Mouse (Mus musculus): ENCODE measurements around the gene Thpo.

The Thpo gene

DNA sequence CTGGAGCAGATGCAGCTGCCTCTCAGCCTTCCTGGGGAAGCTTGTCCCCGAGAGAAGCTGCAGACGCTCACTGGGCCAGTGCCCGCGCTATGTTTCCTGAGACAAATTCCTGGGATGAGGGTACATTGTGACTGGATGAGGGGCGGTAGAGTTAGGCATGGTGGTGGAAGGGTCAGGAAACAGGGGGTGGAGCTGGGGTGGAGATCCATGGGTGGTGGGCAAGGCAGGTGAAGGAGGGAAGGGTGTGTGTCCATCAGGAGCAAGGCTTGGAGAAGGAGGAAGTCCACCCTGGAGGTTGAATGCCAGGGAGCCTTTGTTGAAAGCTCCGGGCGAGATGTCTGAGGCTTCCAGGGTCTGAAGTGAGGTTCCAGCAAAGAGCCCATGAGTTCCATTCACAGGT is 9.0 kb downstream of the Thpo start:
- no peak for DNase-seq (ENCODE audit: low read depth, low spot score)

DNA sequence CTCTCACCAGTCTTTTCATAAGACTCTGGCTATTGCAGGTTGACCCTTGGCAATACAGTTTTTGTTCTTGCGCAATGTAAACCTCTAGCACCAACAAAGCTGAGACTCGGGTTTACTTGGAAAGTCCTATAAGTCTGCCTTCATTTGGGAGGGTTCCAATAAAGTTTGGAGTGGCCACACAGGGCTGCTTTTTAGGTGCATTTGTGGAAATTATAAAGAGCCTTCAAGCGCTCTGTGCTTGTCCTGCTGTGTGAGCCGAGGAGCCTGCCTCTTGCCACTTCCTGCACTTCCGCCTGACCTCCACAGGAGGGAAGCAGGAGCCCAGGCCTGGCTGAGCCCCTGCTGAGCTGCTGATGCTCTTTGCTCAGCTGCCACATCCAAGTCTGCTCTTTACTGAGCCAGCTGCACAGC is 10.0 kb downstream of the Thpo start:
- DNase-seq (ENCODE audit: low read depth, low spot score) = peak; percentile 84

DNA sequence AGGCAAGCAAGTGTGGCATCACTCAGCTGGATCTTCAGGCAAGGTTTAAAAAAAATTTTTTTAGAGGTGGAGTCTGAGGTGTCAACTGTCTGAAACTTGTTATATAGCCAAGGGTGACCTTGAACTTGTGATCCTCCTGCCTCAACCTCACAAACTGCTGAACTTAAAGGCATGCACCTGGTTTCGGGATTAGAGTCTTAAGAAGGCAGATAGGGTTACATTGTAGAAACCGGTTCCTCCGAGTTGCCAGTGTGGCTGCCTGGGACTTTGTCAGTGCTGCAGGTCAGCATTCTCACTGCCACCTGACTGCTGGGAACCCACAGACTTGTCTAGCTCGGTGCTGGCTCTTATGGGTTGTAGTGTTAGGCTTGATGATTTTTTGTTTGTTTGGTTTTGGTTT is 11.1 kb downstream of the Thpo start:
- DNase-seq (ENCODE audit: low read depth, low spot score) = no peak

DNA sequence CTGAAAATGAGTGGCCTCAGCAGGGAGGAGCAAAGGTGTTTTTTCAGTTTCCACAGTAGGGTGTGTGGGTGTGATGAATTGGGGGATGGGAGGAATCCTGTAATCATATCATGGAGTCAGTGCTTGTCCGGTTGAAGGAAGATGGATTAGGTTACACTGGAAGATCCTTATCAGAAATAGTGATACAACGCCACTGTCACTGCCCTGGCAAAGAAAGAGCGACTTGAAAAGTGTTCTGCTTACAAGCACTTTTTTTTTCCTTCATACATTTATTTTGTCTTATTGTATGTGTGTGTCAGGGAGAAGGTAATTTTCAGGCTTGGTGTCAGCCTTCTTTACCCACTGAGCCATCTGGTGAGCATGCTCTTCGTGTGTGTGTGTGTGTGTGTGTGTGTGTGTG is 11.6 kb downstream of the Thpo start:
- no peak for DNase-seq (ENCODE audit: low read depth, low spot score)

DNA sequence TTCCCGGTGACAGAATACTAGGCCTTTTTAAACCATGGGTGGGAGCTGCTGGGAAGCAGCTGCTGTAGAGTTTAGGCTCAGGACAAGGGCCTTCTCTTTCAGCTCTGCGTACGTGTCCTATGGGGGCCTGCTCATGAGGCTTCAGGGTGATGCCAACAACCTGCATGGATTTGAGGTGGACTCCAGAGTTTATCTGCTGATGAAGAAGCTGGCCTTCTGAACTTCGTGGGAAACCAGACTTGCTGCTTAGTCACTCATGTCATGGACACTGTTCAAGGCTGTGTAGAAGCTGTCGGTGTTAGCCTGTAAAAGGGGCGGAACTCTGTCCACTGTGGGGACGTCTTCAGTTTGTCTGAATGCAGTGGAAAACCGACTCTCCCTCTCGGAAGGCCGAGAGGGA is 12.5 kb downstream of the Thpo start:
- no peak for DNase-seq (ENCODE audit: low read depth, low spot score)

DNA sequence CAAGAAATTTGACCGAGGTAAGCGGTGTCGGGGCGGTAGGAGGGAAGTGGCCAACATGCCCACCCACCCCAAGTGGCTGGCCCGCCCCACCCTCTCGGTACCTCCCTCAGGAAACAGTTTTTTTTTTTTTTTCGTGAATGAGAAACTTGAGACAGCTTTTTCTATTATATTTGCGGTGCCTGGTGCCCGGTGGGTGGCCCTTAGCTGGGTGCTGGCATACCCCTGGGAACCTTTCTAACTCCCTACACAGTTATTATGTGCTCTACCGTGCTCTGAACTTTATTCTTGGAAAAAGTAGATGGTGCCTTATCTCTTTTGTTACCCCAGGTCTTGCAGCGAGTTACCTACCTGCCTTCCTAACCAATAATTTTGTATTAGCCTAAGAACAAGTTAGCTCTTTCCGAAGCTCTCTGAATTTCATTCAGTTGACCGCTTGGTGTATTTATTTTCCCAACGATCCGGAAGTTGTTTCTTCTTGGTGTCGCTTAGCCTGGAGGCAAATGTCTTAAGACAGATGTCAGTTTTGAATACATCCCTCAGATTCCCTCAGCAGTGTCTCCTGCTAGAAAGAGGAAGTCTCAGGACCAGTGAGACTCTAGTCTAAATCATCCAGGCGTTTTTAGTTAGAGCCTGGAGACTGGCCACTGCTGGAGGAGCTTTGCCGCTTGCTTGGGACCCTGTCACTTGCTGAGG is 16.2 kb downstream of the Thpo start:
- peak; percentile 61 for DNase-seq (ENCODE audit: low read depth, low spot score)

DNA sequence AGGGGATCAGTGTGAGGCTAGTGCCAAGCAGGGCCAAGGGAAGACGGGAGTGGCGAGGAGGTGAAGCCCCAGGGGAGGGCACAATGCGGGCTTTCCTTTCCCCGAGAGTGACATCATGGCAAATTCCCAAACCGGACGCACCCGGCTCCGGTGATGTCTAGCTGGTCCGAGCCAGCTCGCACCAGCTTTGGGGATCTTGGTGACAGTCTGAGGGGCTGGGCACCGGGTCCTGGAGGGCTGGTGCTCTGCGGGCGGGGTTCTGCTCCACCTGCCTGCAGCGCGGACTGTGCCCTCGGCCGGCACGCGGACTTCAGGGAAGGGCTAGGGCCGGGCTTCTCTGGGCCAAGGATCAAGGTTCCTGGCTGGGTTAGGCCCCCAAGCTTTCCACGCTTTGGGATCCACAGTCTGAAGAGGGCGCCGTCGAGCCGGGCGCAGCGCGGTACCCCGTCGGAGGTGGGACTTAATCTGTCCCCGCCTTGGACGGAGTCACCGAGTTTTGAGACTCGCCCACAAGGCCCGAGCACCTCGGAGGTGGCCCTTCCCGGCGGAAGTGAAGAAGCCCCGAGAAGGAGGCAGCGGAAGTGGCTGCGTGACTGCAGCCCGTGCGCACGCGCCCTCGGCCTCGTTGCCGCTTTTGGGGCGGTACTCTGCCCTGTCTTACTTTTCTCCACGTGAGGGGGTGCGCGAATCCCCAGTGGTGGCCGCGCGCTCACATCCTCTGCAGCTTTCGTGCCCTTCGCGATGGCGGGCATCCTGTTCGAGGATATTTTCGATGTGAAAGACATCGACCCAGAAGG is 16.9 kb downstream of the Thpo start, which contains the start of the genes Polr2h and Clcn2:
TSS of gene Polr2h (plus strand) at position 485 of the 797 bp plus-strand sequence.
TSS of gene Clcn2 (minus strand) at position 566 of the 797 bp plus-strand sequence.
- DNase-seq (ENCODE audit: low read depth, low spot score) = peak; percentile 99

DNA sequence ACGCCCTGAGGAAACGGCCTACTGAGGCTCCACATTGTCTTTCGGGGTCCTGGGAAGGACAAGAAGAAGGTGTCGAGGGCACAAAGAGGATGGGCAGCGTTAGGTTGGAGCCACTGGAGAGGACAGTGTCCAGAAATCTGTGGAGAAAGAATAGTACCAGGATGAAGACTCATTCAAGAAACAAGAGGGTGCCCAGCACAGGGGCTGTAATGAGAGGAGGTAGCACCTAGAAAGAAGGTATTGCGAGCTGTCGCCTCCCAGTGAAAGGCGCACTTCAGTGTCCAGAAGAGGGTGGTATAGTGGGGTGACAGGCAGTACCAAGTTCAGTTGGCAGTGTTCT is 17.5 kb downstream of the Thpo start:
- DNase-seq (ENCODE audit: low read depth, low spot score) = no peak

DNA sequence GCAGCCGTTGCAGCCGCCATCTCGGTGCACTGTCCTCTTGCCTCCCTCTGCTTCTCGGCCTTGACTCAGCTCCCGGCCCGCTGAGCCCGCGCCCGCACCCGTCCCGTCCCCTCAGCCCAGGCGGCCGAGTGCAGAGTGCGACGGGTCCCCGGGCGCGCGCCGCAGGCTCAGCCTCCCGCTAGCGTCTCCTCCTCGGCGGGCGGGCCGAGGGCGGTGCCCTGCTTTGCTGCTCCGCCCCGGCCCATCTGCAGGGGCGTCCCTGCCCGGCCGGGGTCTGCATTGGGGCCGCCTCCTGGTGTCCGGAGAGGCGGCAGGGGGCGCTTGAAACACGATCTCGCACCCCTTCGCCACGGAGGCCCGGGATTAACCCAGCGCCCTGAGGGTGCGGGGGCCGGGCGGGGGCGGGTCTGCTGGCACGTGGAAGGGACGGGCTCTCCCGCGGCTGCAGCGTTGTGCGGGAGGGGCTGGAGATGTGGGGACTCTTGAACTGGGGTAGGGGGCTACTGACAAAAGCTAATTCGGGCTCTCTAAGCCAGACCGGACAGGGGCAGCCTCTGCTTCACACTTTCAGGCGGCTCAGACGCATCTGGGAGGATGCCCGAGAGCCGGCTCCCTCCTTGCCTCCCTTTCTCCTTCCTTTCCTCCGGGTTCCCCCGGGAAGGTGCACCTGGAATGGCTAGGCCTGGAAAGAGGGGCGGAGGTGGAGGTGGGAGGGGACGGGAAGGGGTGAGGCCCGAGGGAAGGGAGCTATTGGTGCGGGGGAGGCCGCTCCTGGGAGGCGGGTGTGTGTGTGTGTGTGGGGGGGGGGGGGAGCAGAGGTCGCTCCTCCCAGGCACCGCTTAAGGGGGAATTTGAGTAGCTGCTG is 18.1 kb downstream of the Thpo start:
- peak; percentile 81 for DNase-seq (ENCODE audit: low read depth, low spot score)

DNA sequence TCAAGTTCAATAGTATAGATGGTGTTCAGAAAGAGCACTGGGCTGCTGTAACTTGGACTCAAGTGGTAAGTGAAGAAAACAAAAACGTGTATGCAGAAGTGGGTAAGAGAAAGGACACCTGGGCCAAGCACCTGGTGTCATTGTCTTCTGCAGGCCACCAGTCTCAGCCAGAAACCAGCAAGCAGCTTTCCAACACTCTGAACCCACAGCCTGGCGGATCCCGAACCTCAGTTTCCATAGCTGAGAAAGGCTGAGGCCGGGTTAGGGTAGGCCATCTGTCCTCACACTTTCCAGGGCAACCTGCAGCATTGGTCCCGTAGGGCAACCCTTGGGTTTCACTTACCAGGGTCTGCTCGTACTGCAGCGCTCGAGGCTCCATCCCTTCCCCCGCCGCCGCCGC is 18.7 kb downstream of the Thpo start:
- no peak for DNase-seq (ENCODE audit: low read depth, low spot score)

DNA sequence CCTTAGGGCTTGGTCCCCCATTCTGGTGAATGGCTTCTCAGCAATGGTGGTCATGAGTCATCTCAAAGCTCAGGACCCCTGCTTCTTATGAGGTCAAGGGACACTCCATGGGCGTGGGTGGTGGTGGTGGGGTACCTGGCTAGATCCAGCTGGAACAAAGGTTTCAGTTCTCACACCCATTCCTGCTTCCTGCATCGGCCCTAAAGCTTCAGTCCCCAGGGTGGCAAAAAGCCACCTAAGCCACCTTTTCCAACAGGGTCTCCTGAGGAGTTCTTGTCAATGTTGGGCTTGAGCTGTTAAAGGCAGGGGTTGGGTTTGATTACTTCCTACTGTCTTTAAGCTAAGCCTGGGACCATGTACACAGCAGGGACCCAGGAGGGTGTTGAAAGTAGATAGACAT is 19.1 kb downstream of the Thpo start:
- no peak for DNase-seq (ENCODE audit: low read depth, low spot score)

DNA sequence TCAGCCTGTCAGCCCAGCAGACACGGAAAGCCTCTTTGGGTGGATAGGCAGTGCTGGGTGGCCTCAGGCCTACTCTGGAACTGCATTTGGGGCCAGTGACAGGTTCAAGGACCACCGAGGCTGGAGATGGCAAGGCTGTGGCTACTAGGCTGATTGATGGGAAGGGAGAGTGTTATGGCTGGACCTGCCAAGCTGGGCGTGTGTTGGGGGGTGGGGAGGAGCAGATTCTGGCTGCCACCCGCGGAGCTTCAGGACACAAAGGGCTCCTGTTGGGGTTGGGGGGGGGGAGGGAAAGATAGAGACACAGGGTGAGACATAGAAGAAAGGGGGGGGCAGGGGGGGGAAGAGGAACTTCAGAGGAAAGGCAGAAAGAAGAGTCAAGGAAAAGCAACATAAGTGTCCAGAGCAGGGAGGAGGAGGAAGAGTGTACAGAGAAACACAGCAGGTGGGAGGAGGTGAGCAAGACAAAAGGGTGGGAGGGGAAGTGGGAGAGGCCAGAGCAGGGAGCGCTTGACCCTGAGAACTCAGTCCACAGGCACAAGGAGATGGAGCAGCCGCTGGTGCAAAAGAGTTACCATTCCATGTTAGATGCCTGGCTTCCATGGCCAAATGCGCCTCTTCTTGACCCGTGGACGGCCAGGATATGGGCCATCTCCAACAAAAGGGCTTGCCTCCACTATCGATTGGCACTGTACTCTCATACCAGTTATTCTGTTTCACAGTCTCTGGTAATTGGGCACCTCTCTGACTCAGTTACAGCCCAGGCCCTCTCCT is 19.8 kb downstream of the Thpo start:
- no peak for DNase-seq (ENCODE audit: low read depth, low spot score)

DNA sequence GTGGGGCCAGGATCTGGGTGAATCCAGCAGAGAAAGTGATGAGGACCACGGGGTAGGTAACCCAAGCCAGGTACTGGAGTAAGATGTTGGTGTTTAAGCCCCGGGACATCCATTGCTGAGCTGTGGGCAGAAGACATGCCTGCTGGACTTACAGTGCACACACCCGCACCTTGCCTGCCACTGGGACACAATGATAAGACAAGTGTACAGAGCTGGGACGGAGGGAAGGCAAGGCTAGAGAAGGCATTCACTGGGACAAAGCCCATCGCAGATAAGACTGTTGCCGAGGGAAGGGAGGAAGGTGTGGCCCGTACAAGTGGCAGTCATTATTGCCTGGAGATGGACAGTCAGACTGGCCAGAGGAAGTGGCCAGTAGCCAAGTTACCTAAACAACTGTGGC is 21.4 kb downstream of the Thpo start:
- DNase-seq (ENCODE audit: low read depth, low spot score) = no peak

DNA sequence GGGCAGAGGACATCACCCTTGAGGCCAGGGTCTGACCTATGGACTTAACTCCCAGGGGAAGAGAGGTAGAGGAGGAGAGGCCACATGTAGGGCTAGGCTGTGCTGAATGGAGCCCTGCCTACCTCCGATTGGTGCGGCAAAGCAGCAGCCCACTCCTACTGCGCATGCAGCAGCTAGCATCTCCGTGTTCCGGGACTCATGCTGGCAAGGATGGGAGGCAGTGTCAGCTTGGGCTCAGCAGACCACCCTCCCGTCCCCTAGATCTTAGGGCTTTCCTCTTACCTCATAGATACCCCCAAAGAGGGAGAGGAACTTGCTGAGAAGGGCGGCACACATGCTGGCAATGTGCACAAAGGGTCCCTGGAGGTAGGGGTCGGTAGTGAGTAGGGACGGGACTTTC is 22.1 kb downstream of the Thpo start:
- no peak for DNase-seq (ENCODE audit: low read depth, low spot score)

DNA sequence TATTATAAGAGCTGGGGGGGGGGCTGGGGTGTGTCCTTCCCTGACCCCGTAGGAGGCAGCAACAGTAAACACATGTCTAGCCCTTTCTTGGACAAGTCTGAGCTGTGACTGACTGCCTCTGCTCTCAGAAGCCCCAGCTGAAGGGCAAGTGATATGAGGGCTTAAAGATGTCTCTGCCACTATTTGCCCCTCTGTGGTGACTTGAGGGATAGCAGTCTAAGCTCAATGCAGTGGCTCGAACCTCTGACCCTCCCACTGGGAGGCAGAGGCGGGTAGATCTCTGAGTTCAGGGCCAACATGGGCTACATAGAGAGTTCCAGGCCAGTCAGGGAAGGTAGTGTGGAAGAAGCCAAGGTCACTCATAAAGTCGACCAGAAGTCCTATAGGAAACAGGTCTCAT is 23.5 kb downstream of the Thpo start:
- no peak for DNase-seq (ENCODE audit: low read depth, low spot score)

DNA sequence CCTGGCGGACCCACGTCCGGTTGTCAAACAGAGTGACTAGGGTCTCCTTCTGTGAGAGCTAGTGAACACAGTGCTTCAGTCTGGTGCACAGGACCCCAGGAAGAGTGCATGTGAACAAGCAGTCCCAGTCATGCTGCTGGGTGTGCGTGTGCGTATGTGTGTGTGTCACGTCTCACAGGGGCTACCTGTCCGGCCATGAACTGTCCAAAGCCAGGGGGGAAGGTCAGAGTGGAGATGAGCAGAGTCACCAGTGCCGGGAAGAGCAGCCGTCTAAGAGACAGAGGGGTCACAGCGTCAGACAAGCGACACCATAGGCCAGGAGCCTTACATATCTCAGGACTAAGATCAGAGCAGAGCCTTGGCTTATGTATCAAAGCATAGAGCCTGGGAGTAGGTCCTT is 23.9 kb downstream of the Thpo start:
- DNase-seq (ENCODE audit: low read depth, low spot score) = no peak

DNA sequence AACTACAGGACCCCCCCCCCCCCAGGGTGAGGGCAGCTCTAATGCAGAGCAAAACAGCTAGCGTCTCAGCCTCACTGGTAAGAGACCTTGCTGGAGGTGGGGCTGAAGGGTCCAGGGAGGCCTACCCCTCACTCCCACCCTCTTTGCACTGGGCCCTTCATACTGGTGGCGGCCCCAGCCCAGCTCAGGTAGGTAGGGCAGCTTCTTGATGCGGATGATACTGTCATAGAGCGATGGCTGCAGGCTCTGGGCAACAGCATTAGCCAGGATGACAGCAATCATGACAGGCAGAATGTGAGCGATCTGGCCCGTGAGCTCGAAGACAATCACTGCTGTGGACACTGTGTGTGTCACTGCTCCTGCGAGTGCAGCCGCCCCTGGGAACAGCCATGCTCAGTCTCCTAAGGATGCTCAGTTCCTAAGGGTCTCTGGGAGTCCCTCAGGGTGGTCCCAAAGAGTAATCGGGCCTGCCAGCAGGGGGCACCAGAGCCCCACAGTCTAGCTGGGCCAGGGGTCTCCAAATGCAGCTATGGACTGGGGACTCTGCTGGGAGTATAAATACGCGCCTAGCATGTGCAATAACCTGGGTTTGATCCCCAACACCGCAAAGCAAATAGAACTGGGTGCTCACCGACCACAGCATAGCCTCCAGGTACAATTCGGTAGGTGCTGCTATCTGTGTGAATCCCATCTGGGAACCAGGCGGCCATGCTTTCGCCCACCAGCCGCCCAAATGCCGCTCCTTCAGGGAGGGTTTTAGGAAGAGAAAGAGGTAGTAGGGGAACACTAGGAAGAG is 25.2 kb downstream of the Thpo start:
- DNase-seq (ENCODE audit: low read depth, low spot score) = no peak

DNA sequence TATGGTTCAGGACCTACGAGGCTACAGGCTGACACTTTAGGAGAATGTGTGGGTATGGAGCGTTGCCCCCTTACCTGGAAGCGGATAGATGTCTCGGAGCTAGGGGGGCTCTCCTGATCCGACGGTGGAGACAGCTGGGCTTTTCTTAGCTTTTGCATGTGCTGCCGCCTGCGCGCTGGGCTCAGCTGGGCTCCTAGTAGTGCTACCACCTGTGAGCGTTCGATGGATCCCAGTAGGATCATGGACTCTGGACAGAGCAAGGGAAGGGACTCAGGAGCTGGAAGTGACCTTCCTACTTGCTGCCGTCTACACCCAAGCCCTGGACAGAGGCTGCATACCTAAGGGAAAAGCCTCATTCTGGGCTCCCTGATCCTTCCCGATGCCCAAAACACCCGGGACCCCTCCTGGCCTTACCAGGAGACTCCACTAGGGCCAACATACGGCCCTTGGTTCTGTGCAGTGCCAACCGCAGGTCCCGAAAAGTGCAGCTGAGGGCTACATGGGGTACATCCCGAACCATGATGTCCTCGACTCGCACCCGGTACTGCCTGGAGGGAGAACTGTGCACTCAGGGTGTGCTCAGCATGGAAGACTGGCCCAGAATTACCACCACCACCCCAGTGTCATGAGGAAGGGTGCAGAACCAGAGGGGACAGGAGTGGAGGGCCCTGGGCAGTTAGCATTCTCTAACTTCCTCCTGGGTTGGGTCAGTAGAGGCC is 25.9 kb downstream of the Thpo start:
- no peak for DNase-seq (ENCODE audit: low read depth, low spot score)

DNA sequence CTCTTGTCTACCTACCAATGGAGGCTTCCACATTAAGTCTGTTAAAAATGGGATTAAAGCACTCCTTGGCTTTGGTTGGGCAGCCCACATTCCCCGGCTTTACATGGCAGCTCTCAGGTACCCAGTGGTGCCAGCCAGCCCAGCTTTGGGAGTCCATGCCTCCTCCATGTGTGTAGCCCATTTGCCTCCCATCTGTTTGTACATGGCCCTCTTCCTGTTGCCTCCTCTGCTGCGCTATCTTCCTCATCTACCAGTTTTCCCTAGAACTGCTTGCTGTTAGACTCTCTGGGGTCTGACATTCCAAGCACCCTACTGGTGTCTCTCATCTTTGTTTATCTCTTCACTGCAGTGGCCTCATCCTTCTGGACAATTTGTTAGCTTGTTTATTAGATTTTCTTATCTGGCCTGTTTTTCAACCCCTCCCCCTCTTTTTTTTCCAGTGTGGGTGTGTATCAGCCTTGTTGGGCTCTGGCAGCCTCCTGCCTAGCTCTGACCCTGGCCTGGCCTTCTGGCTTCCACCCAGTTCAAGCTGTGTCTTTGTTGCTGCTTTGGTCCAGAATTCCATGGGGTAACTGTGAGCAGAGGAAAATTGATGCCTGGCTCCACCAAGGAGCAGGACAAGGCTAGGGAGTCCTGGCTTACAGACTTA is 27.8 kb downstream of the Thpo start:
- DNase-seq (ENCODE audit: low read depth, low spot score) = no peak

DNA sequence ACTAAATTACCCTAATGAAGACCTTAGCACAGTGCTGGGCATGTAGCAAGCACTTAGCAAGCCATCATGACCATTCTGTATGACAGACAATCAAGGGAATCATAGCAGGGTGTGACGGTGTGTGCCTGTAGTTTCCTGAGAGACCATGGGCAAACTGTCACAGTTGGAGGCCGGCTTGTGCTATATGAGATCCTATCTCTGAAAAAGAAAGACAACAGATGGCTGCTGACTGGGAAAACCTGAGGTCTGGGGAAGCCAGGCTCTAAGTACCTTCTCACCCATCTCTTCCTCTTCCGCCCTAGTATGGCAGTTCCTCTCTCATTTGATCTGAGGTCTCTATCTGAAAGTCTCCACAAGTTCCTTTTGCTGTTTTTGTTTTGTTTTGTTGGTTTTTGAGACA is 28.5 kb downstream of the Thpo start:
- no peak for DNase-seq (ENCODE audit: low read depth, low spot score)

Data from 3T3-L1 (cell line).